Mouse (Mus musculus) lung, embryonic 16.5 days (tissue): ENCODE measurements around the gene Gad1. TPM values are rescaled to one million over a fixed set of nuclear protein-coding genes. Genes with fewer than 3 reads are reported as not detected.
"Not testable (repeated sequence)": the region's sequence is repeated elsewhere in the genome, so short reads cannot be mapped to it uniquely, and the experiment has no call there.

Source experiments
- ATAC-seq: fragments of 200-750 bp; cut with Nextera tagmentation; 2 replicates; pipeline ENCODE4 v1.8.0; 2017; ENCODE audit warnings: low read depth, mild to moderate bottlenecking, moderate library complexity
- H3K27ac ChIP-seq: fragments of 300-500 bp; sonication (generic); 2 replicates; pipeline ENCODE4 v1.5.1; 2014; ENCODE audit warnings: mild to moderate bottlenecking, control low read depth, low read length
- H3K27me3 ChIP-seq: fragments of 300-500 bp; sonication (generic); 2 replicates; pipeline ENCODE4 v1.6.1; 2014; ENCODE audit warnings: low read depth, low read length, mixed read lengths; ENCODE audit not compliant: control insufficient read depth, insufficient read depth
- H3K36me3 ChIP-seq: fragments of 300-500 bp; sonication (generic); 2 replicates; pipeline ENCODE4 v1.6.1; 2014; ENCODE audit warnings: low read length; ENCODE audit not compliant: control insufficient read depth, insufficient read depth
- H3K4me1 ChIP-seq: fragments of 300-500 bp; sonication (generic); replicated peaks from 2 replicates; pipeline ENCODE4 v1.6.1; 2014; ENCODE audit warnings: low read length, mixed read lengths; ENCODE audit not compliant: control insufficient read depth, insufficient read depth
- H3K4me2 ChIP-seq: fragments of 300-500 bp; sonication (generic); 2 replicates; pipeline ENCODE4 v1.6.1; 2014; ENCODE audit warnings: low read depth, low read length, control low read depth
- H3K4me3 ChIP-seq: fragments of 300-500 bp; sonication (generic); 2 replicates; pipeline ENCODE4 v1.5.1; 2014; ENCODE audit warnings: mild to moderate bottlenecking, low read length, control low read depth
- H3K9ac ChIP-seq: fragments of 300-500 bp; sonication (generic); 2 replicates; pipeline ENCODE4 v1.6.1; 2014; ENCODE audit warnings: low read length, control low read depth
- H3K9me3 ChIP-seq: fragments of 300-500 bp; sonication (generic); 2 replicates; pipeline ENCODE4 v1.6.1; 2016; ENCODE audit warnings: low read length; ENCODE audit not compliant: control insufficient read depth
- WGBS: fragments of 180-500 bp; shearing (Covaris S2); extraction: QIAGEN DNeasy Blood & Tissue Kit; methylation state at CpG from one replicate; pipeline ENCODE4 v1.1.7; 2014; 5-methylcytosine and 5-hydroxymethylcytosine counted together
- polyA plus RNA-seq: library from polyadenylated mRNA; unstranded; fragments of >200 nt; fragmentation: Nextera tagmentation; extraction: Ambion mirVana; gene quantifications from 2 replicates; pipeline ENCODE4 v1.2.1, GENCODE M21; 2015

The Gad1 gene
- 0.46 and 0.63 TPM in 2 replicates for polyA plus RNA-seq

DNA sequence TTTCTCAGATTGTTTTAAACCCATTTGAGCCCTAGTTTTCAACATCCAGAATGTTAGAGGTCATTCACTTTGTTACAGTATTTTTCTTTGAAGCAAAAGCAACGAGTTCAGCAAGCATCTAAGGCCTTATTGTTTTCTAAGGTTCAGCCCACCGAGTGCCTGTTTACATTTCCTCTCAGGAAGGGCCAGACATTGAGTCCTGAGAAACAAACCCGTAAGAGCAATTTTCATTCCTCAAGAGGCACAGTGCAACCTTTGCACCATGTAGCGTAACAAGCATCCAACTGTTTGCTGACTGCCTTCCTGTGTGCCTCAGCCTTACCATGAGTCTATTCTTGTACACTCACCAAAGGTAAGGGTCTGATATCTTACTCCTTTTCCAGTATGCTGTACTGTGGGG, at the start of gene Gad1:
Gad1 (plus strand) TSS at position 301 of the 400 bp plus-strand sequence.
- Histone ChIP-seq H3K4me3 (no peak within 1 kb of the TSS), H3K27ac (no peak within 1 kb of the TSS), H3K27me3 (no peaks in the 10 kb centered on the region), H3K36me3 (no peaks in the 10 kb centered on the region), H3K4me1 (no peaks in the 10 kb centered on the region), H3K9me3 (no peaks in the 10 kb centered on the region), H3K9ac (no peak within 1 kb of the TSS), H3K4me2 (no peak within 1 kb of the TSS)
- WGBS = 31% methylated on average over 4 of the region's 4 CpGs
- no peak for ATAC-seq

DNA sequence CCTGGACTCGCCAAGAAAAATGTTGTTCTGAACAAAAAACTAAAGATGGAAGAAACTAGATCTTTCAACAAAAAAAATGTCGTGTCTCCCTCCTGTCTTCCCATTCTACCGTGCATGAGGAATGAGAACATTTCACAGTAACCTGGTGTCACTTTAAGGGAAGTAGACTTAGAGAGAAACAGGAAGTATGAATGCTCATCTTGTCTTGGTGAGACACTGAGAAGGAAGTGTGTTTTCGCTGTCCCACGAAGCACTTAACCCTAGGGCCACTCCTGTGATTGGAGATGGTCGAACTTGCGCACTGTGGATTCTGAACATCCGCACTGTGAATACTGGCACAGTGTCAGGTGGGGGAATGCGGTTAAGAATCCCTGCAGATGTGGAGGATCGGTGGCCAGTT, 49.4 kb upstream of the Gad1 start:
- H3K9ac ChIP-seq = no peak overlapping the region
- peaks cover 29% of the 10 kb centered on the region for H3K4me1 ChIP-seq
- no peak for ATAC-seq
- H3K27ac ChIP-seq = no peak overlapping the region
- no peak overlapping the region for H3K4me3 ChIP-seq
- no peak overlapping the region for H3K4me2 ChIP-seq
- no peaks in the 10 kb centered on the region for H3K9me3 ChIP-seq
- 74% methylated on average over 10 of the region's 10 CpGs for WGBS
- no peaks in the 10 kb centered on the region for H3K36me3 ChIP-seq
- H3K27me3 ChIP-seq = no peaks in the 10 kb centered on the region

DNA sequence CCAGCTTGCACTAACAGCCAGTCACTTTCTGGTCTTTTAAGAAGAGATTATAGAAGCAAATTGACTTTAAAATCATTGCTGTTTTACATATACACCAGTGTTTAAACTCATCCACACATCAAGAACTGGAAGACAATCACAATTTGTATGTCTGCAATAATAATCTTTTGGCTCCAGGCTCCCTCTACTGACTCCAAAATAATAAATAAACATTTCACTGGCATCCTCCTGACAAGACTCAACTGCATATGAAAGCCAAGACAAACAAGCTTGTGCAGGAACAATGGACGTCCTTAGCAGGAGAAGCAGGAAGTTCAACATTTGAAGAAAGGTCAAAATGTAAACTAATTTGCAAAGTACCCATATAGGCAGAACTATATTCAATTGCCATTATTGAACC, 47.6 kb upstream of the Gad1 start:
- peak; percentile 13; the same call in 1 of the 2 replicates for ATAC-seq
- Histone ChIP-seq H3K27ac (peak overlapping the region; percentile 73), H3K9me3 (no peaks in the 10 kb centered on the region), H3K9ac (no peak overlapping the region), H3K4me3 (no peak overlapping the region), H3K4me2 (peak overlapping the region; percentile 34; the same call in 1 of the 2 replicates), H3K4me1 (peaks cover 34% of the 10 kb centered on the region), H3K27me3 (no peaks in the 10 kb centered on the region), H3K36me3 (no peaks in the 10 kb centered on the region)
- WGBS = 0% methylated on average over 1 of the region's 1 CpGs

DNA sequence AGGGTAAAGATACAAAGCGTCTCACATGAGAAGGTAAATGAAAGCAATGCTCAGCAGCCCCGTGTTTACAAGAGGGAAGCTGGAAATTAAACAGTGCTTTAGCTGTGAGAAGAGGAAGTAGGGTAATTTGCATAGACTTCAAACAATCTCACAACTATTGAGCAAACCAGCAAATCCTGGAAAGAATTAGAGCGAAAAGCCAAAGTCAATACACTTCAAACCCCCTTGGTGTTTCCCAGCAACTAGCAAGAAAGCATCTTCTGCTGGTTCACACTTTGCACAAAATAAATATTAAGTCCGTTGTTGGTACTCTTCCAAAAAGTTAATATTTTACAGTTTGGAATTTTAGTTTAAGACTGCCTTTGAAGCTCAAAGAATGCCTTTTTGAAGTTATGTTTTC, 47.0 kb upstream of the Gad1 start:
- peak; percentile 45 for ATAC-seq
- Histone ChIP-seq H3K4me1 (peaks cover 34% of the 10 kb centered on the region), H3K36me3 (no peaks in the 10 kb centered on the region), H3K9ac (no peak overlapping the region), H3K4me3 (no peak overlapping the region), H3K9me3 (no peaks in the 10 kb centered on the region), H3K4me2 (peak overlapping the region; percentile 34; the same call in 1 of the 2 replicates), H3K27me3 (no peaks in the 10 kb centered on the region), H3K27ac (peak overlapping the region; percentile 57)
- 7% methylated on average over 4 of the region's 4 CpGs for WGBS

DNA sequence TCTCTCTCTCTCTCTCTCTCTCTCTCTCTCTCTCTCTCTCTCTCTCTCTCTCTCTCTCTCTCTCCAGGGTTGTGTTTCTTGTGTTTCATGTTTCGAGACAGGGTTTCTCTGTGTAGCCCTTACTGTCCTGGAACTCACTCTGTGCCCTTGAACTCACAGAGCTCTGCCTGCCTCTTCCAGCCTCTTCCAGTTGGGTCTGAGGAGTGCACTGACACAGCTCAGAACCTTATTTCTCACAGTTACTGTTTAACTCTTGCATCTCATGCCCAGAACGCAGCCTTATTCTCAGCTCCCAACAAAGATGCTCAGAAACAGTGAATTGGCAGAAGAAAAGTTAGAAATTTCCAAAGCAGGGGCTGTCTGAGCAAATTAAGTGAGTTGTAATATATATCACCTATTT, 46.5 kb upstream of the Gad1 start:
- Histone ChIP-seq H3K4me1 (peaks cover 34% of the 10 kb centered on the region), H3K4me3 (no peak overlapping the region), H3K36me3 (no peaks in the 10 kb centered on the region), H3K9me3 (no peaks in the 10 kb centered on the region), H3K4me2 (peak overlapping the region; percentile 36; the same call in 1 of the 2 replicates), H3K27ac (peak overlapping the region; percentile 93), H3K9ac (no peak overlapping the region), H3K27me3 (no peaks in the 10 kb centered on the region)
- 27% methylated on average over 2 of the region's 2 CpGs for WGBS
- ATAC-seq = no peak

DNA sequence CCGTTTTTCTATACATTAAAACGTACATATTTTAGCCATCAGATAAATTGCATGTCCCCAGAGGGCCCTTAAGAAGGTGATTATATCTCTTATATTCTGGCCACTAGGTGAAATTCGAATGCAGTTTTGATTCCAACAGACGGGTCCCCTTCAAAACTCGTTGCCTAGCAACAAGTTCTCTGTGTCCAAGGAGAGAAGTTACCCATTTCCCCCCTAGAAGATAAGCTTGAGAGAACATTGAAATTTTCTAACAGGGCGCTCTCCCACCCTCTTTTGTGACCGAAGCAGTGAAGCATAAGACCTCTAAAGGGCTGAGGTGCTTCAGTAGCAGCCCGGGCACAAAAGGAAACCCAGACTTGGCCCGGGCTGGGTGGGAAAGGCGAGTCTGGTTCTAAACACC, 44.4 kb upstream of the Gad1 start, which contains the start of gene Erich2:
Erich2 (plus strand) TSS at position 324 of the 400 bp plus-strand sequence.
- Histone ChIP-seq H3K9ac (peak within 1 kb of the TSS; percentile 75), H3K36me3 (no peaks in the 10 kb centered on the region), H3K4me2 (peak within 1 kb of the TSS; percentile 85), H3K27me3 (no peaks in the 10 kb centered on the region), H3K27ac (peak within 1 kb of the TSS; percentile 84), H3K9me3 (no peaks in the 10 kb centered on the region), H3K4me3 (peak within 1 kb of the TSS; percentile 69), H3K4me1 (peaks cover 34% of the 10 kb centered on the region)
- WGBS = 9% methylated on average over 10 of the region's 10 CpGs
- ATAC-seq = 0 out of 2 replicates have a peak, but pooled peaks have one; percentile 0

DNA sequence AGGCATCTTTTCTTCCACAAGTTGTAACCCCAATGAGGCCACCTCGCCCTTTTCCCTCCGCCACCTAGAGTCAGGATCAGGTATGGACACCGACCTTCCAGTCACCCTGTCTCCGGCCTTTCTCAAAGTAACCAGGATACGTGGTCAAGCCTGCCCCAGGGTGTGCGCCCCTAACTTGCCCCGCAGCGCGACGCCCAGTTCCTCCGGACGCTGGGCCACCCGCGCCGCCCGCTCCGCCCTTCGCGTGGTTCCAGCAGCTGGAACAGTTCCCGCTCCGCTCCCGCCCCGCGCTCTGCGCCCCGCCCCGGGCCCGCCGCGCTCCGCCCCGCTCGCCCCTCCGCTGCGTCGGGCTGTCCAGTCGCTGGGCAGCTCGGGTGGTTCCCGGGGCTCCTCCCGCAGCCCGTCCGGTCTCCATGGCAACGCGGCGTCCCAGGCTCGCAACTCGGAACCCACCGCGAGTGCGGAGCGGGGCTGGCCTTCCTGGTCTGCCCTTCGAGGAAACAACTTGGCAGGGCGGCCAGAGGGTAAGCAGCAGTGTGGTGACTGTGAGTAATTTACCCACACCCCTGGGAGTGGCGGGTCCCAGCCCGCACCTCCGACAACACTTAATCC, 43.7 kb upstream of the Gad1 start:
- H3K27ac ChIP-seq = peak overlapping the region; percentile 84
- peak; percentile 97 for ATAC-seq

DNA sequence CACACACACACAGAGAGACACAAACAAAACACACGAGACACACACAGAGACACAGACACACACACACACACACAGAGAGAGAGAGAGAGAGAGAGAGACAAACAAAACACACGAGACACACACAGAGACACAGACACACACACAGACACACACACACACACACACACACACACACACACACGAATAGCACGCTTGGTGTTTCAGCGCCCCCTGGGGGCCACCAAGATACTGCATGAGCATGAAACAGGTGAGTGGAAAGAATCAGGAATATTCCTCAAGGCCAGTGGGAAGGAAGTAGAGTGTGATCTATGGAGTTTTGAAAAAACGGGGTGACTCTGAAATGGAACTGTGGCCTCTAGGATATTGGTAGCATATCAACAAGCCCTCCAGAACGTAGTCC, 14.6 kb upstream of the Gad1 start:
- not testable (repeated sequence) for H3K36me3 ChIP-seq, H3K9ac ChIP-seq, H3K27me3 ChIP-seq, H3K4me1 ChIP-seq, H3K4me3 ChIP-seq, H3K9me3 ChIP-seq, H3K4me2 ChIP-seq, ATAC-seq, H3K27ac ChIP-seq
- 41% methylated on average over 7 of the region's 7 CpGs for WGBS

More for the DNA sequence above, 43.7 kb upstream of the Gad1 start:
- Histone ChIP-seq H3K4me1 (peaks cover 34% of the 10 kb centered on the region), H3K9me3 (no peaks in the 10 kb centered on the region), H3K27me3 (no peaks in the 10 kb centered on the region), H3K36me3 (no peaks in the 10 kb centered on the region), H3K9ac (peak overlapping the region; percentile 75), H3K4me2 (peak overlapping the region; percentile 85), H3K4me3 (peak overlapping the region; percentile 69)
- WGBS = under 1% methylated on average over 54 of the region's 56 CpGs

DNA sequence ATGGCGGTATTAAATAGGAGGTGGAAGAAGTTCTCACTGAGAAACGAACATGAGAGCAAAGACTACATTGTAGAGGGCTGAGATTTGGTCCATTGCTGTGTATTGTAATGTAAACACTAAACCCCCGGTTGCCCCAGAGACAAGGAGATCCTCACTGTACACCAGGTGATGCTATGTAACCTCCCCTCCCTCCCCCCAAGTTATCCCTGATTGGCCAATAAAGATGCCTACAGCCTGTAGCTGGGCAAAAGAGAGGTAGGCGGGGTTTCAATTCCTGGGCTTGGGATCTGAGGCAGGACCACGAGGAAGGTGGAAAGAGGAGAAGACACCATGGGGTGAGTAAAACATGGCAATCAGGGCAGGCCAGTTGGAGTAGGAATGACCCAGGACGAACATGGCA, 2.2 kb upstream of the Gad1 start:
- Histone ChIP-seq H3K4me1 (no peaks in the 10 kb centered on the region), H3K36me3 (no peaks in the 10 kb centered on the region), H3K27ac (no peak overlapping the region), H3K9me3 (no peaks in the 10 kb centered on the region), H3K4me2 (no peak overlapping the region), H3K9ac (no peak overlapping the region), H3K4me3 (no peak overlapping the region), H3K27me3 (no peaks in the 10 kb centered on the region)
- ATAC-seq = no peak
- WGBS = 39% methylated on average over 6 of the region's 6 CpGs
